Mouse (Mus musculus) small intestine, adult 2 months (tissue): ENCODE measurements around the gene Pycr1. TPM values are rescaled to one million over a fixed set of nuclear protein-coding genes. Genes with fewer than 3 reads are reported as not detected.
"Not testable (repeated sequence)": the region's sequence is repeated elsewhere in the genome, so short reads cannot be mapped to it uniquely, and the experiment has no call there.

Experiments
- H3K27ac ChIP-seq: fragments of 200-500 bp; 2 replicates; pipeline ENCODE4 v1.5.1; 2012; ENCODE audit warnings: low read depth, low read length, control low read depth, inconsistent platforms; ENCODE audit not compliant: insufficient read depth
- H3K27me3 ChIP-seq: fragments of 200-500 bp; 2 replicates; pipeline ENCODE4 v1.6.1; 2012; ENCODE audit warnings: mild to moderate bottlenecking, moderate library complexity, low read length, inconsistent platforms; ENCODE audit not compliant: control insufficient read depth, insufficient read depth
- H3K36me3 ChIP-seq: fragments of 200-500 bp; 2 replicates; pipeline ENCODE4 v1.6.1; 2012; ENCODE audit warnings: mild to moderate bottlenecking, low read length, control low read depth, inconsistent platforms; ENCODE audit not compliant: control insufficient read depth, insufficient read depth
- H3K4me1 ChIP-seq: fragments of 200-500 bp; 2 replicates; pipeline ENCODE4 v1.6.1; 2012; ENCODE audit warnings: low read length, inconsistent platforms, mixed read lengths; ENCODE audit not compliant: control insufficient read depth, insufficient read depth, insufficient read length
- H3K4me3 ChIP-seq: fragments of 200-500 bp; 2 replicates; pipeline ENCODE4 v1.5.1; 2012; ENCODE audit warnings: low read depth, mild to moderate bottlenecking, control low read depth, inconsistent platforms, low read length, moderate library complexity
- CTCF ChIP-seq: fragments of 200-500 bp; IDR thresholded peaks from 2 replicates; pipeline ENCODE4 v1.5.1; 2012; ENCODE audit warnings: low read depth, mild to moderate bottlenecking, control low read depth, inconsistent platforms, low read length, moderate library complexity, mixed read lengths; ENCODE audit not compliant: insufficient replicate concordance, insufficient read length; ENCODE audit errors: extremely low read depth
- POLR2A ChIP-seq: fragments of 200-500 bp; IDR thresholded peaks from 2 replicates; pipeline ENCODE4 v1.6.1; 2012; ENCODE audit warnings: low read depth, mild to moderate bottlenecking, control low read depth, inconsistent platforms, low read length, moderate library complexity
- WGBS: fragments of 180-500 bp; shearing (Covaris S2); methylation state at CpG from one replicate; pipeline ENCODE4 v1.1.7; 2018; 5-methylcytosine and 5-hydroxymethylcytosine counted together
- polyA plus RNA-seq: library from polyadenylated mRNA; depleted of rRNA; stranded (reverse); fragments of >200 nt; gene quantifications from 2 replicates; pipeline ENCODE4 v1.2.3, GENCODE M21; 2012

The Pycr1 gene
- polyA plus RNA-seq, 1 experiment, result 19.9 TPM

- TF ChIP-seq POLR2A, result no peak
- no peak for TF ChIP-seq CTCF
- Histone ChIP-seq H3K27ac (no peak overlapping the region), H3K4me3 (no peak overlapping the region), H3K4me1 (peaks cover 16% of the 10 kb centered on the region), H3K27me3 (no peaks in the 10 kb centered on the region), H3K36me3 (peaks cover 54% of the 10 kb centered on the region)
- 94% methylated on average over 5 of the region's 5 CpGs for WGBS
These were observed 39.1 kb upstream of the Pycr1 start for GRCm38 (mm10) chr11:120682683-120683082.

DNA sequence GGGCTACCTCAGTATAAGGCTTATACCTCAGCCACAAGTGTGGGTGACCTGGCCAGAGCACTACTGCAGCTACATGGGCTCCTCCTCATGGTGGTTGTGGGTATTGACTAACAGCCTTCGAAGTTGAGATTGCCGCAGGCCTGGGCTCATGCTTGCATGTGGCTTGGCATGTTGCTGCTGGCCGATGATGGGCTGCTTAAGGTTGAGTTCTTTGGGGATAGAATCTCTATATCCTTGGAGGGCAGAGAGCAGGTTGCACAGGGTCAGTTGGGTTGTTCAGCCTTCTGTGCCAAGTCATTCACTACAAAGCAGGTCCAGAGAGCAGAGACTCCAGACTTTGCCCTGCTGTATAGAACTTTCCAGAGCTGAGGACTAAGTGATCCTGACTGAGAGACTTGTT, 36.3 kb upstream of the Pycr1 start:
- TF ChIP-seq POLR2A (no peak), CTCF (peak; percentile 46; the same call in 1 of the 2 replicates)
- peak overlapping the region; percentile 90 for H3K27ac ChIP-seq

GRCm38 (mm10) chr11:120676951-120677350, 33.4 kb upstream of the Pycr1 start:
- peaks cover 25% of the 10 kb centered on the region for H3K4me1 ChIP-seq
- H3K27me3 ChIP-seq, result no peaks in the 10 kb centered on the region
- no peak overlapping the region for H3K27ac ChIP-seq
- H3K36me3 ChIP-seq, result peaks cover 22% of the 10 kb centered on the region
- TF ChIP-seq POLR2A (no peak), CTCF (no peak)
- H3K4me3 ChIP-seq, result no peak overlapping the region
- WGBS, result 83% methylated on average over 4 of the region's 4 CpGs

More for the DNA sequence above, 36.3 kb upstream of the Pycr1 start:
- H3K27me3 ChIP-seq, result no peaks in the 10 kb centered on the region
- WGBS, result 42% methylated on average over 3 of the region's 3 CpGs
- H3K4me1 ChIP-seq, result peaks cover 21% of the 10 kb centered on the region
- H3K36me3 ChIP-seq, result peaks cover 35% of the 10 kb centered on the region
- no peak overlapping the region for H3K4me3 ChIP-seq

DNA sequence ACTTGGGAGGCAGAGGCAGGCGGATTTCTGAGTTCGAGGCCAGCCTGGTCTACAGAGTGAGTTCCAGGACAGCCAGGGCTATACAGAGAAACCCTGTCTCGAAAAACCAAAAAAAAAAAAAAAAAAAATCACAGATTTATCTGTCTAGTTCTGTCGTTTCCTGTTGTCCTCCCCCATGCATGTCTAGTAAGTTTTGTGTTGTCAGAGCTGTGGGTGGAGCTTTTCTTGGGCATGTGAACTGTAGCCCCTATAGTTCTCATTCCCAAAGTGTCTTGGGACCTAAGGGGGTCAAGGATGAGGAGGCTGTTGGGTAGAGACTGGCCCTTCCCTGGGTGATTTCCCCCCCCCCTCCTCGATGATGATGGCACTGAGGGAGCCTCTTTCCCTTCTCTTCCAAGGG, 32.3 kb upstream of the Pycr1 start:
- H3K4me3 ChIP-seq, H3K27me3 ChIP-seq, H3K27ac ChIP-seq: not testable (repeated sequence)
- 75% methylated on average over 5 of the region's 5 CpGs for WGBS
- peaks cover 15% of the 10 kb centered on the region for H3K36me3 ChIP-seq
- H3K4me1 ChIP-seq, result peaks cover 22% of the 10 kb centered on the region

- no peaks in the 10 kb centered on the region for H3K27me3 ChIP-seq
- H3K4me3 ChIP-seq, result peak overlapping the region; percentile 94
- peaks cover 9% of the 10 kb centered on the region; the same call in 1 of the 2 replicates for H3K4me1 ChIP-seq
- peaks cover 10% of the 10 kb centered on the region for H3K36me3 ChIP-seq
- 16% methylated on average over 12 of the region's 12 CpGs for WGBS
- peak overlapping the region; percentile 77 for H3K27ac ChIP-seq
- TF ChIP-seq POLR2A (no peak), CTCF (no peak)
These were observed 30.1 kb upstream of the Pycr1 start for GRCm38 (mm10) chr11:120673594-120674122.

GRCm38 (mm10) chr11:120672687-120673593, 29.4 kb upstream of the Pycr1 start, which contains the start of gene Aspscr1:
TSS of gene Aspscr1 (plus strand) at chr11:120672973.
- WGBS, result under 1% methylated on average over 78 of the region's 83 CpGs
- Histone ChIP-seq H3K27ac (peak within 1 kb of the TSS; percentile 79), H3K36me3 (peaks cover 4% of the 10 kb centered on the region; the same call in 1 of the 2 replicates), H3K4me3 (peak within 1 kb of the TSS; percentile 94), H3K27me3 (no peaks in the 10 kb centered on the region), H3K4me1 (peaks cover 9% of the 10 kb centered on the region; the same call in 1 of the 2 replicates)
- TF ChIP-seq POLR2A (peak; percentile 66; the same call in 1 of the 2 replicates), CTCF (no peak)

- H3K27me3 ChIP-seq, result peaks cover 7% of the 10 kb centered on the region; the same call in 1 of the 2 replicates
- H3K36me3 ChIP-seq, result no peaks in the 10 kb centered on the region
- TF ChIP-seq CTCF (no peak), POLR2A (no peak)
- H3K4me3 ChIP-seq, result no peak overlapping the region
- 47% methylated on average over 3 of the region's 3 CpGs for WGBS
- no peak overlapping the region for H3K27ac ChIP-seq
- no peaks in the 10 kb centered on the region for H3K4me1 ChIP-seq
These were observed 23.0 kb upstream of the Pycr1 start for GRCm38 (mm10) chr11:120666617-120667016.
